Mouse (Mus musculus): Measurements from ENCODE around the gene Ccl1.

GRCm38 (mm10) chr11:82171316-82172071, 134.0 kb downstream of the Ccl1 start:
- TF ChIP-seq MAX (IDR thresholded peaks at IDR 0.05; ENCODE audit: low read depth): peak; percentile 64
- no peak for TF ChIP-seq POLR2A (IDR thresholded peaks at IDR 0.05; ENCODE audit: insufficient read length, low read depth)
- no peak for TF ChIP-seq E2F4 (IDR thresholded peaks at IDR 0.05; ENCODE audit: insufficient read depth)
- peak; percentile 68 for TF ChIP-seq USF1 (IDR thresholded peaks at IDR 0.05; ENCODE audit: low read depth)
